Mouse (Mus musculus): ENCODE measurements around the gene Bach1. TPM values are rescaled to one million over a fixed set of nuclear protein-coding genes. Genes with fewer than 3 reads are reported as not detected.
A peak's percentile ranks its signal among the peaks of the same experiment; 100 is the strongest.

The Bach1 gene
- 10 to 100 TPM; 16.5 to 22.3 TPM for total RNA-seq (2021)
- long read RNA-seq, experiment 1, full-length matches to known transcripts: 1 of 1 reads
- long read RNA-seq, experiment 1, partial matches to known transcripts: 0 of 1 reads
- long read RNA-seq, experiment 1, other reads (novel, unspliced or antisense): 0 of 1 reads
- long read RNA-seq, experiment 2, full-length matches to known transcripts: 16 of 23 reads
- long read RNA-seq, experiment 2, partial matches to known transcripts: 2 of 23 reads
- long read RNA-seq, experiment 2, other reads (novel, unspliced or antisense): 5 of 23 reads

- DNase-seq (ENCODE audit: low spot score in 2 of 2): peak; percentile 96
These were observed at the start of gene Bach1 for GRCm38 (mm10) chr16:87698692-87699305. TSS of gene Bach1 (plus strand) at chr16:87698945.

DNA sequence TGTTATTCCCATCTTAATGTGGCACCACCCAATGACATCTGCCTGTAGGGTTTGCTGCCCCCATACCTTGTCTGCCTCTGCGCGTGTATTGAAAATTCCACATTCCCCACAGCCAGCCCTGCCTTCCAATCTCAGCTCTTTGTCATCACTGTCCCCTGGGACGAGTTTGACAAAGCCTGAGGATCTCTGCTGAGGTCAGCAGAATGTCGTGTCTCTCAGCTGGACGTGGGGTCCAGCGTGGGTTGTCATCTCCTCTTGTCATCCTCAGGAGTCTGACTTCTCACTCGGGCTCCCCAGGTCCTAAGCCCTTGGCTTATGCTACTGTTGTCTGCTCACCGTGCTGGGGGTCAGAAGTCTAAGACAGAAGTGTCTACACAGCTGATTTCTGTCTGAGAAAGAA is 46.4 kb upstream of the Bach1 start:
- DNase-seq (ENCODE audit: low spot score in 2 of 2): no peak

GRCm38 (mm10) chr16:87652924-87653323 is 45.8 kb upstream of the Bach1 start:
- no peak for DNase-seq (ENCODE audit: low spot score in 2 of 2)

DNA sequence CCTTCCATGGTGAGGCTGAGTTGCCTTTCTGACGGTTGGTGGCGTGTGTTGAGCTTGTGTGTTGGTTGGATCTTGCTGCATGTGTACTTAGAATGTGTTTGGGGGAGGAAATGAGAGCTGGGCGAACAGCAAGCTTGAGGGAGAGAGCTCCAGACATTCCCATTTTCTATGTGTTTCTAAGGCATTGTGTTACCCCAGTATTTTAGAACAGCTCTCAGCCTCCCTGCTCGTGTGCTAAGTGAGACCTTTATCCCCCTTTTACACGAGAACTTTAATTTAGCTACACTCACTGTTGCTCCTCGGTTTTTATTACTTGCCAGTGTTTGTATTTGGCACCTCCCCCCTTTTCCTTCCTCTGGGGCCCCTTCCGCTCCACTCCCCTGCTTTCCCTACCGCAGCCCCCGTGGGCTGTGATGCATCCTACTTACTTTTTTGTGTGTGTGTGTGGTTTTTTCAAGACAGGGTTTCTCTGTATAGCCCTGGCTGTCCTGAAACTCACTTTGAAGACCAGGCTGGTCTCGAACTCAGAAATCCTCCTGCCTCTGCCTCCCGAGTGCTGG is 44.6 kb upstream of the Bach1 start:
- DNase-seq (ENCODE audit: low spot score in 2 of 2): no peak

DNA sequence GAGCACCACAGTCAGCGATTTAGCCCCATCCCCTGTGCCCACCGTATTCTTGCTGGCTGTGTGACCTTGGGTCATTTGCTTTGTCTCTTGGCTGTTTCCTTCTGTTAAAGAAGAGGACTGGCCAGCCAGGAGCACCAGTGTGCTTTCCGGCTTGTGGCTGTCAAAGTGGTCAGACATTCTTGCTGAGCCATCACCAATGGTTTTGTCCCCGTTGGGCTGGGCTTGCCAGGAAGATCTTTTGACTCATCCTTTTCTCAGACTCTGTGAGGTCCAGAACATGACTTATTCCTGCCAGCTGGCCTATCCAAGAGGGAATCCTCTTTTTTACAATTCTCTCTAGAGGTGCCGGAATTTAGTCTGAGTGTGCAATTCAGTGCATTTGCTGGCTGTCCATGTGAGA is 43.7 kb upstream of the Bach1 start:
- DNase-seq (ENCODE audit: low spot score in 2 of 2): no peak

DNA sequence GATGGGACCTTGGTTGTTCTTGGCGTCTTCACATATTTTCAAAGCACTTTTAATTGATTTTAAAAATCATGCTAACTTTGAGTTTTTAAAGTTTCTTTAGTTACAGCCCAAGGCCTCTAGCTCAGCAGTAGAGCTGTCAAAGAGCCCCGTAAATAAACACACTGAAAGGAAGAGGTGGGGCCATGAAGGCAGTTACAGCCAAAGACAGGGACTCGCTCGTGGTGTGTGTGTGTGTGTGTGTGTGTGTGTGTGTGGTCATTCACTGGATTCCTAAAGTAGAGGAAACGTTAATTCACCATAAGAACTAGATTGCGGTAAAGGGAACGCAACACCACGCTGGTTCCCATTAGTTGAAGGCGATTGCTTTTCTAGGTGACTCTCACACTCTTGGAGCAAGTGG is 43.2 kb upstream of the Bach1 start:
- no peak for DNase-seq (ENCODE audit: low spot score in 2 of 2)

- DNase-seq (ENCODE audit: low spot score in 2 of 2): no peak
These were observed 42.0 kb upstream of the Bach1 start for GRCm38 (mm10) chr16:87656771-87657170.

- no peak for DNase-seq (ENCODE audit: low spot score in 2 of 2)
These were observed 41.5 kb upstream of the Bach1 start for GRCm38 (mm10) chr16:87657291-87657690.

- DNase-seq (ENCODE audit: low spot score in 2 of 2): no peak
These were observed 37.7 kb upstream of the Bach1 start for GRCm38 (mm10) chr16:87661024-87661471.

DNA sequence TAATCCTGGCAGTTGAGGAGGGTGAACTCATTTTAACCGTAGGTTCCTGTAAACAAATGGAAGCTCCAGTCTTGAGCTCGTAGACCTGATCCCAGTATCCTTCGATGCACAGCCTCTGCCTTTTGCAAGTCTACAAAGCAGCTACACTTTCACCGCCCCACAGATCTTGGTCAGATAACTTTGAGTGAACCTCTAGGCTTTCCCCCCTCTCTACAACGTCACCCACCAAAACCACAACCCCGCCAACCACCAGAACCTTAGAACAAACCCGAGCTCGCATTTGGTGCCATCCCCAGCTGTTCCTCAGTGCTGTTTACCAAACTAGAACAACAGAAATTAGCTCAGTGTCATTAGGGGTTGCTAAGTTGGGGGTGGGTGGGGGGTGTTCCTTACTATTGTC is 37.1 kb upstream of the Bach1 start:
- no peak for DNase-seq (ENCODE audit: low spot score in 2 of 2)

- no peak for DNase-seq (ENCODE audit: low spot score in 2 of 2)
These were observed 36.2 kb upstream of the Bach1 start for GRCm38 (mm10) chr16:87662528-87662927.

DNA sequence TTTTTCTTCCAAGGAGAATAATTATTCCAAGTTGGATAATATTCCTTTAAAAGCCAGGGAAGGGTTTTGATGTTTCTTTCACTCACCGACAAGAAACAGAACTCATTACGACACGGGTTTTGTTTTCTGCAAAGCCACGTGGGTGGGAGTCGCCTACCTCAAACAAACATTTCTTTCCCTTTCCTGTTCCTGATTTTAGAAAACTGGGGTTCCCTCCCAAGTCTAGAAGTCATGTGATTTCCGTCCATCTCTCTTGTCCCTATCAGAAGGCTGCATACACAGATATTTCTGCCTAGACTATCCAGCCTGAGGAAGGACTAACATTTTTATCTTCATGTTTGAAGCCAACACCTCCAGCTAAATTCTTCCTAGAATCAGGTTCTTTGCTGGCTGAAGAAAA is 34.9 kb upstream of the Bach1 start:
- DNase-seq (ENCODE audit: low spot score in 2 of 2): no peak

- DNase-seq (ENCODE audit: low spot score in 2 of 2): peak in 1 of 2 experiments; percentile 37
These were observed 33.5 kb upstream of the Bach1 start for GRCm38 (mm10) chr16:87665246-87665645.

- no peak for DNase-seq (ENCODE audit: low spot score in 2 of 2)
These were observed 32.8 kb upstream of the Bach1 start for GRCm38 (mm10) chr16:87665752-87666619.

DNA sequence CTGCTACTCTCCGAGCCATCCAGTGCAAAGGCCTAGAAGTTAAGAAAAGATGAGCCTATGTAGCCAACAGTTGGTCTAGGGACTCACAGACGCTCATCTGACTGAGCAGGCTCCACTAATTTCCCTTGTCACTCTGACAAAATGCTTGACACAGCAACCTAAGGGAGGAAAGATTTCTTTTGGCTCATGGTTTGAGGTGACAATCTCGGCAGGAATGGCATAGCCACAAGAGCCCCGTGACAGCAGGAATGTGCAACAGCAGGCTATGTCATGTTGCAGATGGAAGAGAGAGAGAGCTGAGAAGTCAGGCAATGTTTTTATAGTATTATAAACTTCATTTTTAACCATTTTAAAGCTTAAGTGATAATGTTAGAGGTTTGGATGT is 32.1 kb upstream of the Bach1 start:
- no peak for DNase-seq (ENCODE audit: low spot score in 2 of 2)

DNA sequence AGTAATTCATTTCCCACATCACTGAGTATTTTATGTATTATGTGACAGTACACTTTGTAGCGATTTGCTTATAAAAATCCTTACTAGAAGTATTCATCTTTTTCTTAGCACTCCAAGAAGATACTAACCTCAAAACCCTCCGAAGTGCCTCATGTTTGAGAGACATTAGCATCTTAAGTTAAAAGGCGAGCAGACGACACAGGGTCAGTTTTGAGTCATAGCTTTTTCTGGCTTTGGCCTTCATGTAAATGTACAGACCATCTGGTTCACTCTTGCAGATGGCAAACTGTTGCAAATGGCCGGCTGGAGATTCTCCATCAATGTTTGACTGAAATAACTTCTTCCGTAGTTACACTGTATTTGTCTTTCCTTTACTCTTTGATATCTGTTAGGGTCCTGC is 30.7 kb upstream of the Bach1 start:
- DNase-seq (ENCODE audit: low spot score in 2 of 2): no peak

DNA sequence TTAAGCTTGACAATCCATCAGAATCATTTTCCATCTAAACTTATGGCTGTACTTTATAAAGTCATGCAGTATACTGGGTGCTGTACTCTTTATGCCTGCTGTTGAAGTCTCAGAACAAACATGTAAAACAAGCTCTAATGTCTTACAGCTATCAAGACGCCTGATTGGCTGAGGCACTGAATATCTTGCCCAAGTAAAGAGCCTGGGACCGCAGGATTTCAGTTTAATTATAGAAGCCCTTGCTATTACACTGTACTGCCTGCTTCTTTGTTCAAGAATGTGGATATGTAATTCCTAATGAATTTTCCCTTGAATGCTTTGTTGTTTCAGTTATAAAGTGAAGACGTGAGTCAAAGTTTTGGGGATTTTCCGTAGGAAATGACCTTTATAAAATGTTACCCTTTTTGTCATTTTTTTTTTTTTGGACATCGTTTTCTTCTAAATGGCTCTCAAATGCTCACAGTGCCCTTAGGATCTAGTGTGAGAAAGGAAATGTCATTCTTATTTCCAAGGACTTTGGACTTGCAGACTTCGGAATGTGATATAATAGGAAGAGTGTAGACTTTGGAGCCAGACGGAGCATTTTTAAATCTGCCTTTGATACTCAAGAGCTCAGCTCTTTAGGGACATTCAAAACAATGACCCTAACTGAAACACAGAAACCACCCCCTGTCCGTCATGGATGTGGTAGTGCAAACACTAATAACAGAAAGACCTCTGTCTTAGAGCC is 28.5 kb upstream of the Bach1 start:
- DNase-seq (ENCODE audit: low spot score in 2 of 2): no peak

GRCm38 (mm10) chr16:87670821-87671165 is 28.0 kb upstream of the Bach1 start:
- DNase-seq (ENCODE audit: low spot score in 2 of 2): no peak

GRCm38 (mm10) chr16:87671336-87671735 is 27.4 kb upstream of the Bach1 start:
- DNase-seq (ENCODE audit: low spot score in 2 of 2): no peak

DNA sequence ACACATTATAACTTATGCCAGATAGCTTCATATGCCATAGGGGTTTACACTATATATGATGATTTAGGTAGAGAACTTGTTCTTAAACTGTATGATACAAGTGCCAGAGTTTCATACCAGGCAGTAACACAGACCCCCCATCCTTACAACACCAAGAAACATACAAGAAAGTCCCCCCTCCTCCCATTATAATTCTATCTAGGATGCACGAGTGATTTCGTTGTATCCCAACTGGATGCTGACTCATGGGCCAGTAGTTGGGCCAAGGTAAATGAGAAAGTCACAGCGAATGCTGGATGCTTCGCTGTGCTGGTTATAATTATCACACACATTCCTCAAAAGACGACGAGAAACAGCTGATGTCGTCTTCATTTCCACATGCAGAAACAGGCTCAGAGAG is 25.6 kb upstream of the Bach1 start:
- no peak for DNase-seq (ENCODE audit: low spot score in 2 of 2)

GRCm38 (mm10) chr16:87676182-87676581 is 22.6 kb upstream of the Bach1 start:
- no peak for DNase-seq (ENCODE audit: low spot score in 2 of 2)
